Mouse (Mus musculus): Measurements from ENCODE around the gene Crispld2.

Crispld2 gene

DNA sequence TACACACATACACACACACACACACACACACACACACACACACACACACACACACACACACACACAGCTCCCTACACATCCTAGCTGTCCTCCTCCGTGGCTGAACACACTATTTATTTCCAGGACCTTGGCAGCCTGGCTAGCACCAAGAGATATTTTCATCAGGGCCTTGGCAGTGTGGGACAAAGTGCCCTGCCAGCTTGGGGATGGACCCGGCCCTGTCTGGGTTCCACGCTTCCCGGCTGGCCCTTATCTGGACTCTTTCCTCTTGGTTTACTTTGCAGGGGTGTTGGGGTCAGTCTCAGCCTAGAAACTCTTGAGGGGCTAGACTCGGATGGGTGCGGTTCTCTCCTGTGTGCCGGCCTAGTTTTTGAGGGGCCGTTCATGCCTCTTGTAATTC is 8.2 kb downstream of the Crispld2 start:
- no peak for DNase-seq (ENCODE audit: low spot score in 2 of 2)

DNA sequence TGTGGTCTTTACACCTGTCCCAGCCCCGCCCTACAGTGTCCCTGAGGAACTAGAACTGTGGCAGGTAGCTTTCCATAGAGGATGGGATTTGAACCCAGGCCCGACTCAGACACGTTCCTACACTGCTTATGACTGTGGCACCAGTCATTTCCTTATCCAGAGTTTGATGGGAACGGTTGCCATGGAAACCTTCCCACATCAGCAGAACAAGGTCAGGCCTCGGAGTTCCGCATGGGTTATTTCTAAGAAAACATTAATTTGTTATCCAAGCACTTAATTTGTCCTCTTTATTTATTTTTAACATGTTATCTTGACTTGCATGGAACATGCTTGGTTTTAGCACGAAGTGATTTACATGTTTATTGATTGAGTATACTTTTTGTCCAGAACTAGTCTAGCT is 9.5 kb downstream of the Crispld2 start:
- DNase-seq (ENCODE audit: low spot score in 2 of 2): no peak

DNA sequence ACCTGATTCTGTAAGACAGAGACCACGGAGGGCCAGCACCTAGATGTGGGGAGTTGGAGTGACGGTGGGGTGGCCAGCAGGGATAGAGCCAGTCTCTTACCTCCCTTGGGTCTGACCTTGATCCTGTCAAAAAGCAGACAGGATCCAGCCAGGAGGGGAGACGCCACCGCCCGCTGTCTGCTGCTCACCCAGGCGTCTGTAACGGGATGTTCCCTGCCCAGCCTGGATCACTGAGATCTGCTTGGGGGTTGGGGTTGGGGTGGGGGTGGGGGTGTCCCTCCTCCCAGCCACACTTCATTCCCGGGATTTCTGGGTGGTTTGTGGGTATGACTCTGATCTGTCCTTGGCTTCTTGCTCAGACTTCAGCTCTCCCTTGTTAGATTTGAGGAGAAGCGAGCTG is 10.1 kb downstream of the Crispld2 start:
- DNase-seq (ENCODE audit: low spot score in 2 of 2): no peak

DNA sequence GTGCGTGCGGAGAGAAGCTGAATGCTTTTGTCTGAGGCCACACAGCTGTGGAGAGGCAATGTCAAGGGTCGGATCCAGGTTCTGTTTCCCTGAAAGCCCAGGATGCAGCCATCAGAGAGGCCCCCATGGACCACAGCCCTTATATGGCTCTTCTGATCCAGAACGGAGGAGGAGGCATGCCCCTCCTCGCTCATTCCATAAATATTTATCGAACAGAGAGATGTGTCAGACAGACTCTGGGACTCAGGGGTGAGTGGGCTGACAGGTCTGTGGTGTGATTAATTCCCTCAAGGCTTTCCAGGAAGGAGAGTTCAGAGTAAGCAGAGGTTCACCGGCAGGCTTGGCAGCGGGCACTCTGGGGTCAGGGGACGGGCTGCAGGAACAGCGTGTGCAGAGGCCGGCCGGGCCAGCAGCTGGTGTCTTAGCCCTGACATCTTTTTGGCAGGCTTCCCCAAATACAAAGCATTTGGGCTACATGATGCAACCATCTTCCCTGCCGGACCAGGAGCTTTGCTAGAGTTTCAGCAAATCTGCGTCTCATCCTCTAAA is 12.0 kb downstream of the Crispld2 start:
- no peak for DNase-seq (ENCODE audit: low spot score in 2 of 2)

DNA sequence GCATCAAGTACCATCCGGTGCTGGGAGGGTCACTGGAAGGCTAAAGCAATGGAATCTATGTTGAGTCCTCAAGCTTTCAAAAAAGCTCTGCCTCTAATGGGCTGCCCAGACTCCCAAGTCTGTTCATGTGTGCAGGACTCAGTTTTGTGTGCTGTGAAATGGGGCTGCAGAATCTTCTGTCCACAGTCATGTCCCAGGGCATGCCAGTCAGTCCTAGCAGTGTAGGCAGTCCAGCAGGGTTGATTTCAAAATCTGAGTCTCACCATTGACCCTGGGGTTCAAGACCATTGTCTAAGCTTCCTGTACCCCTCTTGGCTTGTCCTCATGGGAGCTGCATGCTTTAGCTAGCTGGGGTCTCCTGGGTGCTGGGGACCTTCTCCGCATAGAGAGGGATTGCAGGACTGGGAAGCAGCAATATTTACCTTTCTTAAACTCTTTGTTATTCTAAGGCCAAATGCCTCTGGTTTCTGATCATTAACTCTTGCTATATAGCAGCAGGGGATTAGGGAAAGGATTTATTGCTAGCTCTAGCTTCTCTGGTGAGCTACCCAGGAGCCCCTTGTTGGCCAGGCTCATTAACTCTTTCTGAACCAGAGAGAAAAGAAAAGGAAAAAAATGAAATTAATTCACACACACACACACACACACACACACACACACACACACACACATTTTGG is 12.6 kb downstream of the Crispld2 start:
- no peak for DNase-seq (ENCODE audit: low spot score in 2 of 2)

DNA sequence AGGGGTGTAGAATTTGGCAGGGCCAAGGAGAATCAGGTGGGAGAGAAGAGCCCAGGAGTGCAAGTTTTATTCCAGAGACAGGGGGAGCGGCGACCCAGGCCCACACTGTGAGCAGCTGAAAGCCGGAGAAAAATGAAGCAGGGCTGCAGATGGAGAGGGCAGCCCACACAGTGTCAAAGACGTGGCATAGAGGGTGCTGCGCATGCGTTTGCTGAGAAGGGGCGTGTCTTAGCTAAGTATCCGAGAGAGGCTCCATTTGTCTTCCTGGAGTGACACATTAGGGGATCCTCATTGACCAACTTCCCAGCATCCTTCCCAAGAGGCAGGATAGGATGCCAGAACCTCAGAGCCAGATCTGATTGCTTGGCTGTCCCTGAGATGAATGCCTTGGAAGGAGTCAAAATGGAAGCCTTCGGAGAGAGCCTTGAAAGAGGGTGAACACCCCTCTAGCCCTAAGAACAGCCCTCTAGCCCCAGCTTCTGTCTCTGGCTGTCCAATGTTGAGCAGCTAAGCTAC is 14.5 kb downstream of the Crispld2 start:
- no peak for DNase-seq (ENCODE audit: low spot score in 2 of 2)

DNA sequence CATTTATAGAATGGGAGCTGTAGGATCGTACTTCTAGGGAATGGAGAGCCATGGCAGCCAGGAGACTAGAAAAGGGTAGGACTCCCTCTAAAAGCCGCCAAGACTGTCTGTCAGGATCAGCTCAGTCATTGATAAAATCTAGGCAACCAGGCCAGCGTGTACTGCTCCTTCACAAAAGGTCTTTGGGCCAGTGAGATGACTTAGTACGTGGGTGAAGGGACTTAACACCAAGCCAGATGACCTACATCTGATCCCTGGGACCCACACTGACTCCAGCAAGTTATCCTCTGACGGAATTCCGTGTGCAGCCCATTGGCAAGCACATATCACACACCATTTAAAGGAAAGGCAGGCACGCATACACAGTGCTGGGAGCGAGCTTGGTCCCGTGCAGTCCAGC is 14.9 kb downstream of the Crispld2 start:
- DNase-seq (ENCODE audit: low spot score in 2 of 2): no peak

DNA sequence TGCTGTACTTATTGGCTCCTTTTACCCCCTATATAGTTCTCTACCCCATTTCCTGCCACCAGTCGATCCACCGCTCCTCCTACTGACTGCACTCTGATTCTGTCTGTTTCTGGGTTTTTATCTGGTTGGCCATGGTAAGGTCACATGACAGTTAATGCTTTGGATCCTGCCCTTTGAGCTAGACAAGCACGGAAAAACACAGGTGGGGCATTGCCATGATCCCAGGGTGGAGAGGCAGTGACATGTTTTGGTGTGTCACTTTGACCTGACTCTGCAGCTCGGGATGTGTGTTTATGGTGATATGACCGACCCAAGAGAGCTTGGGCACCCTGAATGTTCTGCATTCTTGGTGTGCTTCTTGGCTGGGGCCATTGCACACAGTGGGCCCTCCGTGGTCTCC is 17.0 kb downstream of the Crispld2 start:
- no peak for DNase-seq (ENCODE audit: low spot score in 2 of 2)

DNA sequence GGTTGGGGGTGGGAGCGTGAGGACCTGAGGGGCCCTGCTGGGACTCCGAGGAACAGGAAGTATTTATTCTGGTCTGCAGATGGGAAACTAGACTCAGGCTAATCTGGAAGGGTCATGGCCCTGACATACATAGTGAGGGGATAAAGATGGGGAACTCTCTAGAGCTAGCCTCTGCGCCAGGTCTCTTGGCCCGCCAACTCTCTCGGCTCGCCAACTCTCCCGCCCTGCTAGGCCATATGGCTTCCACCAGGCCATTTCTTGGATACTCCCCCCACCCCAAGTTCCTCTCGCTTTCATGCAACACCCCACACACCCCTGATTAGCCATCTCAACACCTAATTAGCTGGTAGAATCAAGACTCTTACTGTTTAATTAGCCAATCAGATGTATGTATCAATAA is 20.3 kb downstream of the Crispld2 start:
- DNase-seq (ENCODE audit: low spot score in 2 of 2): no peak

DNA sequence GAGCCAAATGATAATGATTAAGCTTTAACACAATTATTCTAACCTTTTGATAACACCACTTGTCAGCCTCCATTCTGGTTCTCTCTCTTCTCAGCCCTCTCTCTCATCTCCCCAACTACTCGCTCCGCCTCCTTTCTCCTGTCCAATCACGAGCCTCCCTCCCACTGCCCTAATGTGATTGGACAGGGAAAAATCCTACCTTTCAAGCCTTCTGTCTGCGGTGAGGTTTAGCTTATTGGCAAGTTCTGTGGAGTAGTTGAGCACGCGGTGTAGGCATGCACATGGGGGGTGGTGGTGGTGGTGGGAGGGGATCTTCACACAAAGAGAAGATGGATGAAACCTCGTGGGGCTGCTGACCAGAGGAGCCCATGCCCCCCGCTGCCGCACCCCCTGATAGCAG is 20.7 kb downstream of the Crispld2 start:
- no peak for DNase-seq (ENCODE audit: low spot score in 2 of 2)

DNA sequence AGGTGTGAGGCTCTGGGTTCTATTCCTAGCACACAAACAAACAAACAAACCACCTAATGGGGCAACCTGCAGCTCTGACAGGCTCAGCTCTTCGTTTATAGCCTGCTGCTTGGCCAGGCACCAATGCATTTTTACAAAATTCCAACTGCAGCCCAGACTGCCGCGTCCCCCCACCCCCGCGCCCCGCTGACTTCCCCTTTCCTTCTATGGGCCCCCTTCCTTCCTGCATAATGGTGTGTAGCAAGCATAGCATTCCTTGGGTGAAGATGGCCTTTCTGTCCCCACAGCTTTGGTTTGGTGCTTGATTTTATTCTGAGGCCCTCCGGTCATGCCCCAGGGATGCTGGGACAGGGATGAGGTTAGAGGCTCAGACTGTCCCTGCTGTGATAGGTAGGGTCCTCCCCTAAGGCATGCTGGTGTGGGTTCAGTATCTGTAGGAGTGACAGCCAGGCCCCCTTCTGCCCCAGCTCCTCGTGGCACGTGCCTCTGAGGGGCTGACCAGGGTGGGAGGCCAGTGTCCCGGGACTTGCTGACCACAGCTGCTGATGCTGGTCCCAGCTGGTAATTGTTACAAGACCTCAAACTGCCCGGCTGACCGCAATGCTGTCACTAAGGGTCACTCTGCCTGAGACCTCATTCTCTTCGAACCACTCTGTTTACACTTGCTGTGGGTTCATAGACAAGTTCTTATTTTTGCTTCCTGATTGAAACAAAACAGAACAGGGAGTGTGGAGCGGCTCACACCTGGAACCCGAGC is 22.2 kb downstream of the Crispld2 start:
- DNase-seq (ENCODE audit: low spot score in 2 of 2): no peak

DNA sequence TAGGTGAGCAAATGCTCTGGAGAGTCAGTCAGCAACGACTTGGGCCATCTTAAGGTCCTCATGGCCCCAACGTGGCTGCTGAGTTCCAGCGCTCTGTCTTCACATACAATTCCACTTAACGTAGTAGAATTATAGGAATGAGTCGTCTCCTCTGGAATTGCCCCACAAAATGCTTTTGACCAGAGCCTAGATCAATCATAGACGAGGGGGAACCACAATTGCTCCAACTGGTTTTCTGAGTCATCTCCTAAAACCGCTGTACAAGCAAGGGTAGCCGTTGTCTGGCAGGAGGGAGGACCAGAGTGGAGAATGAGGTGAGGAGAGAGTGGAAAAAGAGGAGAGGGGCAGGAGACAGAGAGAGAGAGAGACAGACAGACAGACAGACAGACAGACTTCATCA is 23.7 kb downstream of the Crispld2 start:
- DNase-seq (ENCODE audit: low spot score in 2 of 2): no peak

DNA sequence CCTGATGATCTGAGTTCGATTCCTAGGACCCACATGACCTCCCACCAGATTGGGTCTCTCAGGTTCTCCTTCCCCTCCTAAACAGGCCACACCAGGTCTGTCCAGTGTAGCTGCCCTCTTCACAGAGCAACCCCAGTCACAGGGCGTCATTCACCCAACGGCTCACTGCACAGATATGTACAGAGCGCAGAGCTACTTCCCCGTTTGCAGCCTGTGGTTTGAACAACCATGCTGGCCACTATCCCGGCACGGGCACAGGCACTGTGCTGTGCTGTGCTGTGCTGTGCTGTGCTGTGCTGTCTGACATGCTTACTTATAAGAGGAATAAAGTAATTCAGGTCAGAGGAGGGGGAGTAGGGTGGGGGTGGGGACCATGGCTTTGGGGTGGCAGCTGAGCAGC is 24.2 kb downstream of the Crispld2 start:
- no peak for DNase-seq (ENCODE audit: low spot score in 2 of 2)

DNA sequence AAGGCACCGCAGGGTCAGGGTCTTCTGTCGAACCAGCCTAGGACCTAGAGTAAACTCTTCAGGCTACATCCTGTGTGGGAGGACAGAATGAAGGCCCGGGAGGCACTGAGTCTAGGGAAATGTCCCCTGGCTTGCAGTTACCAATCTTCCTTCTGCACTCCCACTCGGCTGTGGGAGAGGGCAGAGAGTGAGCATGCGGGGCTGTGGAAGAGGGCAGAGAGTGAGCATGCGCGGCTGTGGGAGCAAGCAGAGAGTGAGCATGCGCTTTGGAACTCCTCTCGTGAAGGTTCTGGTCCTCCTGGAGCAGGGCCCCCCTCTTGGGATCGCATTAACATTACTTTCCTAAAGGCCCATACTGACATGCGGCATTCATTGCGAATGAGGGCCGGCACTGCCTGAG is 25.1 kb downstream of the Crispld2 start:
- no peak for DNase-seq (ENCODE audit: low spot score in 2 of 2)

DNA sequence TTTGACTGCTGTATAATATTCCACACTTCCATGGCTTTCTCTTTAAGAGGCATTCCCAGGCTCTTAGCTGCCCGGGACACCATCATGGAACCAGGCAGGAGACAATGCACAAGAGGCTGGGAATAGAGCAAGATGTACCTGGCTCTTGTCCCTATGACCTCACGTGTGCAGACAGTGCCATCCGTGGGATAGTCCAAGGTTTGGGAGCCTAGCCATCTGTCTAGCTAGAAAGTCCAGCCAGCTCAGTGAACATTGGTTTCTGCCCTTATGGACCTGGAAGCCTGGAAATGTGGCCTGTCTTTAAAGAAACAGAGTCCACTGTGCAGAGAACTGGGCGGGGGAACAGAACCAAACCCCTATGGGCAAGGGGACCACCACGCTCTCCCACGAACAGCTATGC is 25.5 kb downstream of the Crispld2 start:
- no peak for DNase-seq (ENCODE audit: low spot score in 2 of 2)

DNA sequence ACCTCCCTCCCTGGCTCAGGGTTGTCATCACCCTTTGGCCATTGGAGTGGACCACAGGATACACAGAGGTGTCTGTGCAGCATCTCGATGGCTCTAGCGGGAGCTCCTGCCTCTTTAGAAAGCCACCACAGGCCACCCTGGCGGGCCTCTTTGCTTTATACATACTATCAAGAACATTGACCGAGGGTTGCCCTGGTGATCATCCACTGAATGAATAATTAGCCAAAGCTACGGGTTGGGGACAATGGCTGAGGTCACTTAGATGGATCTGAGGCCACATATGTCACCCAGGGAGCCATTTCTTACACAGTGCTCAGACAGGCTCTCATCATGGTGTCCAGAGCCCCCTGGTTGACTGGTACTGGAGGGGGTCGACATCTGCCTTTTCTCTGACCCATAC is 26.1 kb downstream of the Crispld2 start:
- no peak for DNase-seq (ENCODE audit: low spot score in 2 of 2)

DNA sequence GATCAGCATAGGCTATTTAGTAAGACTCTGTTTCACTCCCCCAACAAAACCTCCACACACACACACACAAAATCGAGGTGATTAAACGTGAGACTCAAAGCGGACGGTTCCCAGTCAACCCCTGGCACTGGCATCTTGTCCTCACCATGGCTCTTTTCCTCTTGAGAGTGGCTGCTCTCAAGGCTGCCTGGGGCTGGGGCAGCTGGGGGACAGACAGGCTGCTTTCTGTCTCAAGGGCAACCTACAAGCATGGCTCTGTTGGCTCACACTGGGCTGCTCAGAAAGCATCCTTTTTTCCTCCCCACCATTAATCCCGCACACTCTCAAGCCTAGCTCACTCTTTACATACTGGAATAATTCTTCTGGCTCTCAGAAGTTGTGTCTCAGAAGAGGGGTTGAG is 27.1 kb downstream of the Crispld2 start:
- DNase-seq (ENCODE audit: low spot score in 2 of 2): no peak

DNA sequence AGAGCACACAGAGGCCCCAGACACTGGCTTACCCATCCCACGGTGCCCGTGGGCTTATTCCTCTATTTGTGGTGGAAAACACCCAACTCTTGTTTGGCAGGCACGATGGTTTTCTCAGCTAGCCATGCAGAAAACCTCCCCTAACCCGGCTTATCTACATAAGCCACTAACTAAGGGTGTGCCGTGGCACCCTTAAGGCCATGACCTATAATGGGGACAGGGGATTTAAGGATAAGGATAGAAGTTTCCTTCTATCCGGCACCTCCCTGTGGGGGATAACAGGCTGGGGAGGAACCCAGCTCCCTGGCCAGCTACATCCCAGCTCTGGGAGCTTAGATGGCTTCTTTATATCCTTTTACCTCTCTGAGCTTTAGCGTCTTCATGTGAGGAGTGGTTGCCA is 28.1 kb downstream of the Crispld2 start:
- DNase-seq (ENCODE audit: low spot score in 2 of 2): no peak

DNA sequence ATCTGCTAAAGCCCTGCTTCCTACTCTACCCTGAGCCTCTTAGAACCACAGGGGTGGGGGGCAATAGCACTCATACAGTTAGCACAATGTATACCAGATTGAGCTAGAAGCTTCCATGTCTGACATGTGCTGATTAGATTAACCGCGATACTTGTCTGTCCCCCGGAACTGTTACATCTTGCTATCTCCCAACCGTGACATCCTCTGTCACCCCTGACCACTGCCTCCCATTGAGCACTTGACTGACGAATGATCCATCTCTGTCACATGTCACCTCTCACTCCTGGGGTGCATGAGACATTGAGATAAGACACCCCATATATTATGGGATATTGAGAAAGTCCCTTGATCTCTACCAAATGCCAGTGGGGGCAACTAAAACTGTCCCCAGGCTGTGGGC is 34.0 kb downstream of the Crispld2 start:
- no peak for DNase-seq (ENCODE audit: low spot score in 2 of 2)

DNA sequence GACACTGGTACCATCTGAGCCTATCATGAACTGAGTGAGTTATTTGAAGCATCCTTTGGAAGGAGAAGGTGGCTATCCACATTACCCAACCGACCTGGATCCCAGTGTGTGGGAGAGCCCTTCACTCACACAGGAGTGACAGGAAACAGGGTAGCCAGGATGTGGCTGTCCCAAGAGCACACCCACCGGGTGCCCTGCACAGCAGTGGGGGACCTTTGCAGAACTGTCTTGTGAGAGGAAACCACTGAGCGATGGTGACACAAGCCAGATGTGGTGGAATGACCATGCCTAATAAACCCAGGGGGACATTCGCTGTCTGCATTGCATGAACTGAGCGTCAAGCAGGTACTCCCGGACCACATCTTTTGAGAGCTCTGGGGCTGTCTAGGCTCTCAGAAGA is 34.8 kb downstream of the Crispld2 start:
- no peak for DNase-seq (ENCODE audit: low spot score in 2 of 2)

DNA sequence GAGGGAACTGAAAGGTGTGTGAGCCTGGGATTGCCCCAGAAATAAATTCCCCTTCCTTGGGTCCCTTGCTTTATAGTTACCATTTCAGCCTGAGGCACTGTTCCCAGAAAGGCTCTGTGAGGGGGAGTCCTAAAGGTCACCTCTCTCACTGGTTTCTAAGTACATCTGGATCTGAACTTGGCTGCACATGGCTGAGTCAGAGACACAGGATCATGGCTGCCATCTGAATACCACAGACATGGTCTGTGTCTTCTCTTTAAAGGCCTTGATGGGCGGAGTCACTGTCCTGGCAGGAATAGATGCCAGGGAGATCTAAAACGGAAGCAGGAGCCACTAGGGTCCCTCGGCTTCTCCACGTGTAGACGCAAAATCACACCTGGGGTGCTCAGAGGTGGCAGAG is 38.2 kb downstream of the Crispld2 start:
- no peak for DNase-seq (ENCODE audit: low spot score in 2 of 2)

DNA sequence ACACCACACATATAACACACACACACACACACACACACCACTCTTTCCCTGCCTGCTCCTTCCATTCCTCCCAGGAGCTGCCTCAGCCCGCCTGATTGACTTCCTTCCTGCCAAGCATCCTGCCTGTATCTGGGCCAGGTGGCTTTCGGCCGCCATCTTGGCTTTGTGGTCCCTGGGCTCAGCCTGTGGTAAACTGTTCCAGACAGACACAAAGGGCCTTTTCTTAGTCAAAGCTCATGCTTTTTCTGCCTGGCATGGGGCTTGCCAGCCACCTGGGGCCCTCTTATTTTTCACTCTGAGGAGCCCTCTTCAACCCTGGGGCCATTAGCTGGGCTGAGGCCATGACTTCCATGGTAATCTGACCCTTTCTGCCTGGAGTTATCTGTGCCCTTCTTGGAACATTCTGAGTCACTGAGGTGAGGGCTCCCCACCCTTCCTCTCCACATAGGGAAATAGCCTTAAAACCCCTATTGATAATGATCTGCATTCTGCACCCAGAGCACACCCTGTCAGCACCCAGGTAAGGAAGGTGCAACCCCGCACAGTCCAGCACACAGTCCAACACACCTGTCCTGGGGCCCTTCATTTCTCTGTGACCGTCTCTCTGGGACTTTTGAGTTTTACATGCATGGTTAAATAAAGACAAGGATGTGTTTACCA is 40.4 kb downstream of the Crispld2 start:
- DNase-seq (ENCODE audit: low spot score in 2 of 2): no peak

DNA sequence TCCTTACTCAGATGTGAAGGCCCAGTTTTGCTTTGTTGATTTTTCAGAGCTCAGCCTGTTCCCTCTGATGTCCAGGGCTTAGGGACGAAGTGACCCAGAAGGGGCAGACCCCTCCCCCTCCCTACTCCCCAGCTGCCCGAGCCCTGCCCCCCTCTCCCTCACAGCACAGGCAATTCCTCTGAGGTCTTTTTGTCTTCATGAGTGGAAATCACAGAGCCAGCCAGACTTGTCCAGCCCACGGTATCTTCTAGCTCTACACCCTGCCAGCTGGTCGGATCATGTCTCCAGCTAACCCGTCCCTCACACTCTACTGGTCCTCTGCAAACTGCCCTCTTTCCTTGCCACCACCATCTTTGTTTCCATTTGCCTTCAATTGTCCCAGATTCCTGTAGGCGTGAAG is 42.2 kb downstream of the Crispld2 start:
- DNase-seq (ENCODE audit: low spot score in 2 of 2): no peak
